Mouse (Mus musculus): ENCODE measurements around the gene Tacc3. TPM values are rescaled to one million over a fixed set of nuclear protein-coding genes. Genes with fewer than 3 reads are reported as not detected.
A peak's percentile ranks its signal among the peaks of the same experiment; 100 is the strongest.

The Tacc3 gene
- polyA plus RNA-seq, 2 experiments = 69.1 to 138 TPM

DNA sequence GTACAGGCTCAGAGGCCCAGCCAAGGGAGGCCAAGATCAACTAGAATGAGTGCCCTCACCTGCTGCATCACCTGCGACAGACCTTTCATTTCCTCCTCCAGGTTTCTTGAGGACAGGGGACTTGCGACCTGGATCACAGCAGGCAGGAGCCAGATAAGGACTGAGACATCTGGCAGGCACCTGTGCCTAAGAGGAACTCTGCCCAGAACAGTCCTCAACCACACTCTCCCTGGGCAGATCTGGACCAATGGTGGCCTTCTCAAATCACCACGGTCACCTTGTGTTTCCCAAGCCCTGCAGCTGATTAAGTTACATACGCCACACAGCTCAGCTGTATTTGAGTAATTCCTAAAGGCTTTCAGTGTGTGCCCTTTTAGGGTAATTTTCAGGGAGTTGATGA is 27.3 kb upstream of the Tacc3 start:
- Histone ChIP-seq H3K4me2 (ENCODE audit: low read depth) (peak overlapping the region; percentile 74), H3K27ac (peak overlapping the region; percentile 38), H3K9ac (replicated peaks) (peak overlapping the region; percentile 36), H3K4me3 (ENCODE audit: insufficient read depth in 1 of 2, low read depth in 2 of 2, low read length in 2 of 2) (peak overlapping the region; percentile 44 to 75), H3K27me3 (ENCODE audit: control insufficient read depth, insufficient read depth, low read length) (no peaks in the 10 kb centered on the region), H3K9me3 (ENCODE audit: control insufficient read depth, low read length) (no peaks in the 10 kb centered on the region), H3K4me1 (replicated peaks; ENCODE audit: control insufficient read depth in 2 of 2, insufficient read depth in 2 of 2, low read length in 1 of 2) (peaks cover 18 to 25% of the 10 kb centered on the region in 2 experiments), H3K36me3 (replicated peaks; ENCODE audit: control insufficient read depth, insufficient read depth, low read depth) (peaks cover 6% of the 10 kb centered on the region)
- TF ChIP-seq CTCF (IDR thresholded peaks at IDR 0.05; ENCODE audit: low read depth) (no peak), EP300 (IDR thresholded peaks at IDR 0.05; ENCODE audit: low read depth) (no peak)
- no peak for ATAC-seq (ENCODE audit: insufficient read depth)
- no peak for DNase-seq (ENCODE audit: low read depth in 3 of 3, low spot score in 3 of 3)
- 37% methylated on average over 4 of the region's 4 CpGs for WGBS (ENCODE audit: insufficient replicate concordance)

GRCm38 (mm10) chr5:33632526-33632925 is 25.4 kb upstream of the Tacc3 start:
- no peak overlapping the region for H3K27ac ChIP-seq
- H3K4me3 ChIP-seq (ENCODE audit: insufficient read depth in 1 of 2, low read depth in 2 of 2, low read length in 2 of 2) = no peak overlapping the region
- peaks cover 18 to 28% of the 10 kb centered on the region in 2 experiments for H3K4me1 ChIP-seq (replicated peaks; ENCODE audit: control insufficient read depth in 2 of 2, insufficient read depth in 2 of 2, low read length in 1 of 2)
- no peak for ATAC-seq (ENCODE audit: insufficient read depth)
- no peak for TF ChIP-seq EP300 (IDR thresholded peaks at IDR 0.05; ENCODE audit: low read depth)
- TF ChIP-seq CTCF (IDR thresholded peaks at IDR 0.05; ENCODE audit: low read depth) = no peak
- H3K4me2 ChIP-seq (ENCODE audit: low read depth) = no peak overlapping the region
- peaks cover 11% of the 10 kb centered on the region for H3K36me3 ChIP-seq (replicated peaks; ENCODE audit: control insufficient read depth, insufficient read depth, low read depth)
- H3K9ac ChIP-seq (replicated peaks) = no peak overlapping the region
- H3K9me3 ChIP-seq (ENCODE audit: control insufficient read depth, low read length) = no peaks in the 10 kb centered on the region
- no peaks in the 10 kb centered on the region for H3K27me3 ChIP-seq (ENCODE audit: control insufficient read depth, insufficient read depth, low read length)
- no peak for DNase-seq (ENCODE audit: low read depth in 3 of 3, low spot score in 3 of 3)
- WGBS (ENCODE audit: insufficient replicate concordance) = 58% methylated on average over 1 of the region's 1 CpGs

GRCm38 (mm10) chr5:33635361-33635760 is 22.6 kb upstream of the Tacc3 start:
- no peak overlapping the region for H3K9ac ChIP-seq (replicated peaks)
- H3K27me3 ChIP-seq (ENCODE audit: control insufficient read depth, insufficient read depth, low read length) = no peaks in the 10 kb centered on the region
- H3K4me2 ChIP-seq (ENCODE audit: low read depth) = no peak overlapping the region
- peak; percentile 42 for ATAC-seq (ENCODE audit: insufficient read depth)
- H3K9me3 ChIP-seq (ENCODE audit: control insufficient read depth, low read length) = no peaks in the 10 kb centered on the region
- no peak overlapping the region for H3K27ac ChIP-seq
- 29% methylated on average over 3 of the region's 3 CpGs for WGBS (ENCODE audit: insufficient replicate concordance)
- TF ChIP-seq CTCF (IDR thresholded peaks at IDR 0.05; ENCODE audit: low read depth) (no peak), EP300 (IDR thresholded peaks at IDR 0.05; ENCODE audit: low read depth) (peak; percentile 67)
- H3K4me3 ChIP-seq (ENCODE audit: insufficient read depth in 1 of 2, low read depth in 2 of 2, low read length in 2 of 2) = no peak overlapping the region
- peaks cover 36% of the 10 kb centered on the region for H3K36me3 ChIP-seq (replicated peaks; ENCODE audit: control insufficient read depth, insufficient read depth, low read depth)
- peak in 1 of 3 experiments; percentile 44 for DNase-seq (ENCODE audit: low read depth in 3 of 3, low spot score in 3 of 3)
- peaks cover 12 to 17% of the 10 kb centered on the region in 2 experiments for H3K4me1 ChIP-seq (replicated peaks; ENCODE audit: control insufficient read depth in 2 of 2, insufficient read depth in 2 of 2, low read length in 1 of 2)

- Histone ChIP-seq H3K4me3 (ENCODE audit: insufficient read depth in 1 of 2, low read depth in 2 of 2, low read length in 2 of 2) (no peak overlapping the region), H3K27ac (no peak overlapping the region), H3K4me1 (replicated peaks; ENCODE audit: control insufficient read depth in 2 of 2, insufficient read depth in 2 of 2, low read length in 1 of 2) (peaks cover 0 to 8% of the 10 kb centered on the region in 2 experiments; a peak in 3 of 4 replicates), H3K4me2 (ENCODE audit: low read depth) (no peak overlapping the region), H3K27me3 (ENCODE audit: control insufficient read depth, insufficient read depth, low read length) (no peaks in the 10 kb centered on the region), H3K9ac (replicated peaks) (no peak overlapping the region), H3K36me3 (replicated peaks; ENCODE audit: control insufficient read depth, insufficient read depth, low read depth) (peaks cover 60% of the 10 kb centered on the region), H3K9me3 (ENCODE audit: control insufficient read depth, low read length) (no peaks in the 10 kb centered on the region)
- no peak for ATAC-seq (ENCODE audit: insufficient read depth)
- WGBS (ENCODE audit: insufficient replicate concordance) = 68% methylated on average over 3 of the region's 3 CpGs
- no peak for DNase-seq (ENCODE audit: low read depth in 3 of 3, low spot score in 3 of 3)
- no peak for TF ChIP-seq EP300 (IDR thresholded peaks at IDR 0.05; ENCODE audit: low read depth)
- TF ChIP-seq CTCF (IDR thresholded peaks at IDR 0.05; ENCODE audit: low read depth) = no peak
These were observed 20.1 kb upstream of the Tacc3 start for GRCm38 (mm10) chr5:33637606-33638350.

DNA sequence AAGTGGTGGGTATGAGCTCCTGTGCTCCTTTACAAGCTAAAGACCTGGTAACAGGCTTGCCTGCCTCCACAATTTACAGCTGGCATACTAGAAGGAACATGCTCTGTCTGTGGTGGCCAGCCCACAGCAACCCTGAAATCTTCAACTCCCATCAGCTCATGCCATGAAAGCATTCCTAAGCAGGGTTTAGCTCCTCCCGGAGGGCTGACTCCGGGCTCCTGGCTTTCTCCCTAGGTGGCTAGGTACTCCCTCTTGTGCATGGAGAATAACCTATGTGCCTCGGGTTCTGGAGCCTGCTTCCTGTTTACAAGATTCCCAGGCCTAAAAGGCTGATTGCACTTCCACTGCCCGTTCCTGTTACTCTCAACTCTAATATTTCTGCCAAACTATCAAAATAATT is 19.1 kb upstream of the Tacc3 start:
- Histone ChIP-seq H3K27ac (no peak overlapping the region), H3K4me3 (ENCODE audit: insufficient read depth in 1 of 2, low read depth in 2 of 2, low read length in 2 of 2) (no peak overlapping the region), H3K27me3 (ENCODE audit: control insufficient read depth, insufficient read depth, low read length) (no peaks in the 10 kb centered on the region), H3K36me3 (replicated peaks; ENCODE audit: control insufficient read depth, insufficient read depth, low read depth) (peaks cover 71% of the 10 kb centered on the region), H3K4me2 (ENCODE audit: low read depth) (no peak overlapping the region), H3K9me3 (ENCODE audit: control insufficient read depth, low read length) (no peaks in the 10 kb centered on the region), H3K9ac (replicated peaks) (no peak overlapping the region), H3K4me1 (replicated peaks; ENCODE audit: control insufficient read depth in 2 of 2, insufficient read depth in 2 of 2, low read length in 1 of 2) (peaks cover 0 to 8% of the 10 kb centered on the region in 2 experiments; a peak in 3 of 4 replicates)
- no peak for DNase-seq (ENCODE audit: low read depth in 3 of 3, low spot score in 3 of 3)
- WGBS (ENCODE audit: insufficient replicate concordance) = 72% methylated on average over 4 of the region's 4 CpGs
- no peak for TF ChIP-seq CTCF (IDR thresholded peaks at IDR 0.05; ENCODE audit: low read depth)
- no peak for TF ChIP-seq EP300 (IDR thresholded peaks at IDR 0.05; ENCODE audit: low read depth)
- no peak for ATAC-seq (ENCODE audit: insufficient read depth)

Measured in liver, embryonic 14.5 days (tissue).